Mouse (Mus musculus) G1E (cell line): ENCODE measurements at regions not wholly inside any gene's neighbourhood (a gene's known extent, or its start where the extent isn't known, plus 50 kb on each side); places are given as distances from the start of the nearest gene placed in this dataset.

Experiments
- CTCF ChIP-seq: IDR thresholded peaks from 2 replicates; pipeline ENCODE4 v1.5.1; 2012; ENCODE audit warnings: low read depth, low read length, inconsistent platforms, mixed read lengths
- GATA1 ChIP-seq: IDR thresholded peaks from 2 replicates; pipeline ENCODE4 v1.6.1; 2012; ENCODE audit warnings: borderline replicate concordance, low read length, inconsistent platforms, mixed read lengths
- TAL1 ChIP-seq: conservative IDR thresholded peaks from 2 replicates; pipeline ENCODE4 v1.6.1; 2012; ENCODE audit warnings: low read depth, low read length, inconsistent platforms, mixed read lengths

- TF ChIP-seq CTCF (no peak), TAL1 (no peak), GATA1 (no peak)
Measured at GRCm38 (mm10) chr19:56177231-56177745, 109.6 kb upstream of the Habp2 start.
